Mouse (Mus musculus) small intestine, adult 2 months (tissue): ENCODE data around the gene Ppfia3. TPM values are rescaled to one million over a fixed set of nuclear protein-coding genes. Genes with fewer than 3 reads are reported as not detected.
"Not testable (repeated sequence)": the region's sequence is repeated elsewhere in the genome, so short reads cannot be mapped to it uniquely, and the experiment has no call there.

Source experiments
- H3K27ac ChIP-seq: fragments of 200-500 bp; 2 replicates; pipeline ENCODE4 v1.5.1; 2012; ENCODE audit warnings: low read depth, low read length, control low read depth, inconsistent platforms; ENCODE audit not compliant: insufficient read depth
- H3K27me3 ChIP-seq: fragments of 200-500 bp; 2 replicates; pipeline ENCODE4 v1.6.1; 2012; ENCODE audit warnings: mild to moderate bottlenecking, moderate library complexity, low read length, inconsistent platforms; ENCODE audit not compliant: control insufficient read depth, insufficient read depth
- H3K36me3 ChIP-seq: fragments of 200-500 bp; 2 replicates; pipeline ENCODE4 v1.6.1; 2012; ENCODE audit warnings: mild to moderate bottlenecking, low read length, control low read depth, inconsistent platforms; ENCODE audit not compliant: control insufficient read depth, insufficient read depth
- H3K4me1 ChIP-seq: fragments of 200-500 bp; 2 replicates; pipeline ENCODE4 v1.6.1; 2012; ENCODE audit warnings: low read length, inconsistent platforms, mixed read lengths; ENCODE audit not compliant: control insufficient read depth, insufficient read depth, insufficient read length
- H3K4me3 ChIP-seq: fragments of 200-500 bp; 2 replicates; pipeline ENCODE4 v1.5.1; 2012; ENCODE audit warnings: low read depth, mild to moderate bottlenecking, control low read depth, inconsistent platforms, low read length, moderate library complexity
- CTCF ChIP-seq: fragments of 200-500 bp; IDR thresholded peaks from 2 replicates; pipeline ENCODE4 v1.5.1; 2012; ENCODE audit warnings: low read depth, mild to moderate bottlenecking, control low read depth, inconsistent platforms, low read length, moderate library complexity, mixed read lengths; ENCODE audit not compliant: insufficient replicate concordance, insufficient read length; ENCODE audit errors: extremely low read depth
- POLR2A ChIP-seq: fragments of 200-500 bp; IDR thresholded peaks from 2 replicates; pipeline ENCODE4 v1.6.1; 2012; ENCODE audit warnings: low read depth, mild to moderate bottlenecking, control low read depth, inconsistent platforms, low read length, moderate library complexity
- WGBS: fragments of 180-500 bp; shearing (Covaris S2); methylation state at CpG from one replicate; pipeline ENCODE4 v1.1.7; 2018; 5-methylcytosine and 5-hydroxymethylcytosine counted together
- polyA plus RNA-seq: library from polyadenylated mRNA; depleted of rRNA; stranded (reverse); fragments of >200 nt; gene quantifications from 2 replicates; pipeline ENCODE4 v1.2.3, GENCODE M21; 2012

Gene Ppfia3
- polyA plus RNA-seq, 1 experiment, result 63.9 TPM

DNA sequence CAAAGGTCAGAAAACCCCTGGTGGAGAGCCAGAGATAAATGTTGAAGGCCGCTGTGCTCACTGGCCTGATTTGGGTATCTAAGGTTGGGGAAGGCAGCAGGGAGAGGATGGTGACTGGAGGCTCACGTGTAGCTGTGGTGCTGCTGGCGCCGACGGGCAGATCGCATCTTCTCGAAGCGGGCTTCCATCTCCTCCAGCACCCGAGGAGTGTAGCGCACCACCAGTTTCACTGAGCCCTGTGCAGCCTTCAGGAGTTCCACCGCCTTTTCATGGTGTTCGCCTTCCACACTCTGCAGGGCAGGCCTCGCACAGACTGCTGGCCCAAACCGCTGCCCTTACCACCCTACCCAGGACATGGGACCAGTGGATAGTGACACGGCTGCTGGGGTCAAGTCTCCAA, 1.4 kb upstream of the Ppfia3 start:
- TF ChIP-seq POLR2A (no peak), CTCF (no peak)

DNA sequence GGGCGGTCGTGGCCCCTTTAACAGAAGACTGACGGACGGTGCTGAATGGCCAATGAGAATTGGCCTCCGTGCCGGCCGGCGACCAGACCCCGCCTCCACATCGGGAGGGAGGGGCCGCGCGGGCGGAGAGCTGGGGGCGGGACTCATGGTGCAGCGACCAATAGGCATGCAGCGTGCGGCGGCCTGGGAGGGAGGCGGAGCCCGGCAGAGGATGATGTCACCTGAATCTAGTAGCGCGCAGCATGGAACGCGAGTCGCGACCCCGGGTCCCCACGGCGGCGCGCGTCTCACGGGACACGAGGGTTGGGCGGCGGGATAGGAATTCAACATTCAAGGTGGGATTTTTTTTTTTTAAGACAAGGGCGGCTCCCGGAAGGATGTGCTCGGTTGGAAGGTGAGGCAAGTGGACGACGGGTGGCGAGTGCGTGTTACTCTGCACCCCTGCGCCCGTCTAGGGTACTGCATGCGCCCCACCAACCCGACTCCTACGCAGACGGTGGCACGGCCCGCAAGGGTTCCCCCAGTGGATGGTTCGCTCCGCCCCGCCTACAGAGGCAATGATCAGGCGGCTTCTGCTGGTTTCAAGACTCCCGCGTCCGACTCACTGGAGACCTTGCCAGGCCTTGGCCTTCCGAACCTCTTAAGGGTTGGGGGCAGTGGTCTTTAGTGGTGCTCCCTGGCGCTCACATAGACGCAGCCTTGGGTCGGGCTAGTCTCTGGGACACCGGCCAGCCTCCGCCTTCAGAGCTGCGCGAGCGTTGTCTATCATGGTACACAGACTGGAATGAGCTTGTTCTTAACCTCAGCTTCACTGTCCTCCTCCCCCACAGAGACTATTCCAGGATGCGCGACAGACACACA, 431 bp upstream of the Ppfia3 start:
- Histone ChIP-seq H3K4me1 (peaks cover 25% of the 10 kb centered on the region), H3K36me3 (no peaks in the 10 kb centered on the region), H3K27me3 (peaks cover 30% of the 10 kb centered on the region), H3K4me3 (peak overlapping the region; percentile 72), H3K27ac (peak overlapping the region; percentile 11; the same call in 1 of the 2 replicates)
- WGBS, result under 1% methylated on average over 70 of the region's 70 CpGs
- TF ChIP-seq CTCF, result peak; percentile 59
- no peak; the same call in 1 of the 2 replicates for TF ChIP-seq POLR2A

More for the DNA sequence above, 1.4 kb upstream of the Ppfia3 start:
- Histone ChIP-seq H3K27me3 (peaks cover 23% of the 10 kb centered on the region), H3K36me3 (no peaks in the 10 kb centered on the region), H3K27ac (no peak overlapping the region), H3K4me1 (peaks cover 23% of the 10 kb centered on the region), H3K4me3 (no peak overlapping the region)
- WGBS, result 87% methylated on average over 15 of the region's 15 CpGs

DNA sequence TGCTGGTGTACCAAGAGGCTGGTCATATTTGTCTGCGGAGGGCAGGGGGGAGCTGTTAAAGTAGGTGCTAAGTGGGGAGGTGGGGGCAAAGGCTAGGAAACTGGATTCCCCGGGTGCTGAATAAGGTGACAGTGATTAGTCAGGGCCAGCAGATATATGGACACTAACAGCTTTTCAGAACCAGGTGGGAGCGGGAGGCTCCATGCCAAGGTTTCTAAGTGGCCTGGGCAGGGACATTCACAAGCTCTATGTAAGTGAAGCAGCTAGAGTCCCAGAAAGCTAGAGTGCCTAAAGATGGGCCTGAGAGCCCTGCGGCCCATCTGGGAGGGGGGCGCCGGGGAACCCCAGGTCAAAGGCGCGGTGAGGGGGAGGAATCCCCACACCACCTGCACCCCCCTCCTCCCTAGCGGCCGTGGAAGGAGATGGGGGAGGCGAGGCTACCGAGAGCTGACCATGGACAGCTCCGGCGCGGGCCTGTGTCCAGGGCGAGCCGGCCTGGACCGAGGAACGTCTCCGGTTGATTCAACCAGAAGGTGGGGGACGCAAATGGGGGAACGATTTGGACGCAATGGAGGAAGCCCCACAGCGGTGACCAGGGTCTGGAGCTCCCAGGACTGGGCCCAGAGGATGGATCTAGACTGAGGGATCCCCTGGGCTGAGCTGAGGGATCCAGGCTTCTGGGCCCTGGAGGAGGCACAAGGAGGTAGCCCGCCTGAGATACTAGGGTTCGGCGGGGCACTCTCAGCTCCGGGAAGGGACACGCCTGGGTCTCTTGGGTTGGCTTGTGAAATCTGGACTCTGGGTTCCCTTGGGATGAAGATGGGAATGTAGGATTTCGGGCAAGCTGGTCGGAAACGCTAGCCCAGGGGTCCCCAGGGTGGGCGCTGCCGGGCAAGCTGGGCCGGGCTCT, 822 bp downstream of the Ppfia3 start:
- Histone ChIP-seq H3K27ac (no peak overlapping the region), H3K27me3 (peaks cover 39% of the 10 kb centered on the region), H3K4me1 (peaks cover 34% of the 10 kb centered on the region), H3K4me3 (peak overlapping the region; percentile 63), H3K36me3 (no peaks in the 10 kb centered on the region)
- 9% methylated on average over 35 of the region's 35 CpGs for WGBS
- TF ChIP-seq CTCF (no peak), POLR2A (no peak)

DNA sequence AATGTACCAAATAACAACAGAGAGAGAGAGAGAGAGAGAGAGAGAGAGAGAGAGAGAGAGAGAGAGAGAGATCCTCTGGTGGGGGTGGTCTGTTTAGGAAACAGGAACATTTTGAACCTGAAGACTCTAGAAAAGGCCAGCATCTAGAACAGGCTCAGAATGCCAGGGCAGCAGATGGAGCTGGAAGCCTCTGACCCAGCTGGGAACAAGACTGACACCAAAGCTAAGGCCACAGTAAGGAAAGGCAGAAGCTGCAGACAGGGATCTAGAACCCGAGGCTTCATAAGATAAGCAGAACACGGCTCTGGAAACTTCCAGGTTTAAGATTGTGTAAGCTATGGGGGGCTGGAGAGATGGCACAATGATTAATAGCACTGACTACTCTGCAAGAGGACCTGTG, 2.8 kb downstream of the Ppfia3 start:
- H3K27ac ChIP-seq, result no peak overlapping the region
- H3K4me3 ChIP-seq, result no peak overlapping the region
- H3K36me3 ChIP-seq, result no peaks in the 10 kb centered on the region
- WGBS, result 73% methylated on average over 2 of the region's 2 CpGs
- H3K4me1 ChIP-seq, result peaks cover 23% of the 10 kb centered on the region
- H3K27me3 ChIP-seq, result peaks cover 37% of the 10 kb centered on the region
- TF ChIP-seq CTCF (no peak), POLR2A (no peak)

DNA sequence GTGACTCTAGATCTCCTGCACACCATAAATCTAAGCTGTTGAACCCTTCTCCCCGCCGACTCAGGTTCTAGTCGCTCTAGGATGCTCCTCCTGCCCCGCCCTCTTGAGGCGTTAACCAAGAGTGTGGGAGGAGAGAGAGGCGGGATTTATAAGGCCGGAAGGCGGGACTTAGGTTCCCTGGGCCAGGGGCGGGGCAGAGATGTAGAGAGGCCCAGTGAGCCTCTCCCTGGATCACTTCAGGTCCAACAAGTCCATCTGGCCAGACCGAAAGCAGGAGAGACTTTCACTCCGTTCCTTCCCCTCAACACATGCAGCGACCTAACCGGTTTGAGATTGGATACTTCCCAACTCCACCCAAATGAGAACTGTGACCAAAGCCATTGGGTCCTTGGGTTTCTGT, 4.0 kb downstream of the Ppfia3 start:
- no peak overlapping the region for H3K4me3 ChIP-seq
- peaks cover 23% of the 10 kb centered on the region for H3K4me1 ChIP-seq
- TF ChIP-seq POLR2A (no peak), CTCF (no peak)
- H3K27me3 ChIP-seq, result peaks cover 35% of the 10 kb centered on the region
- no peak overlapping the region for H3K27ac ChIP-seq
- H3K36me3 ChIP-seq, result no peaks in the 10 kb centered on the region
- WGBS, result 3% methylated on average over 13 of the region's 13 CpGs

DNA sequence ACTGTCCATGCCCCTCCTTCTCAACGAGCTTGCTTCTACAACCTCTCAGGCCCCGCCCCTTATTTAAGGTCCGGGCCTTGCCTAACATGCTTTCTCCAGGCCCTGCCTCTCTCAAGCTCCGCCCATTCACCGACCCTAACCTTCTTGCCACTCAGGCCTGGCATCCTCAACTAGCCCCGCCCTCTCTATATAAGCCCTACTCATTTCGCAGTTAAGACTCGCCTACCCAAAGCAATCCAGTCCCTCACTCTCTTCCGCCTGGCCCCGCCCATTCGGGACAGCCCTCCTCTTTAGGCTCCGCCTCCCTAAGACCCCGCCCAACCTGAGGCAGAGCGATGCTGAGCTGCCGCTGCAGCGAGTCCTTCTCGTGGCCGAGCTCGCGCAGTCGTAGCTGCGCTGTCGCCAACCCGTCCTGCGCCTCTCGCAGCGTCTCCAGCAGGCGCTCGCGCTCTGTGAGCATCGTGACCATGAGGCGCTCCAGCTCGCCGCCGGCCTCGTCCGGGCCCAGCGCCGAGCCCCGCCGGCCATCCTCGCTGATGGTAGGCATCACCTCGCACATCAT, 5.5 kb downstream of the Ppfia3 start:
- peak overlapping the region; percentile 41 for H3K4me3 ChIP-seq
- H3K4me1 ChIP-seq, result peaks cover 14% of the 10 kb centered on the region
- WGBS, result 1% methylated on average over 43 of the region's 43 CpGs
- no peaks in the 10 kb centered on the region for H3K36me3 ChIP-seq
- TF ChIP-seq CTCF (no peak), POLR2A (peak; percentile 29; the same call in 1 of the 2 replicates)
- H3K27ac ChIP-seq, result no peak overlapping the region
- peaks cover 30% of the 10 kb centered on the region for H3K27me3 ChIP-seq

DNA sequence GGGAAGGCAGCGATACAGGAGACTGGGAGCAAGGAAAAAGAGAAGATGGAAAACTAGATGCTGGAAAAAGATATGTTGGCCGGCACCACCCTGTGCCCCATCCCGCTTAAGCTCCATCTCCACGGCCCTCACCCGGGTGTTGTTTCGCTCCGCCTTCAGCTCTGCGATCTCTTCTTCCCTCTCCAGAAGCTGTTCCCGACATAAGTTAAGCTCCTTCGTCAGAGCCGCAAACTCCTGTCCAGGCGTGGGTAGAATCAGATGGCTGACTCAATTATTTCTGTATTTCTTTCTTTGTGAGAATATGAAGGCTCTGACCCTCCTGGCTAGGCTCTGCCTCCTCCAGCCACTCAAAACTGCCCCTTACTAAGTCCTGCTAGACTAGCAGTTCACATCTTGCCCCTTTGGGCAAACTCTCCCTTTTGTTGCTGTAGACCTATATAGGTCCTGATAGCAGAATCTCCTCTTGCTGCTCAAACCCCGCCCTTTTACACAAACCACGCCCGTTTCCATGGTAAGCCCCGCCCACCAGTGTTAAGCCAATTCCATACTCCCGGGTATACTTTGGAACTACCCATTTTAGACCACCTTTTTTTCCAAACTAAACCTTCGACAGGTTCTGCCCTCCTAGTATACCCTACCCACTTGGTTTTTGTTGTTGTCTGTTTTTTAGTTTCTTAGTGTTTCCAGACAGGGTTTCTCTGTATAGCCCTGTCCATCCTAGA, 6.3 kb downstream of the Ppfia3 start:
- H3K27me3 ChIP-seq, result peaks cover 25% of the 10 kb centered on the region
- no peak overlapping the region for H3K27ac ChIP-seq
- peaks cover 11% of the 10 kb centered on the region for H3K4me1 ChIP-seq
- no peak for TF ChIP-seq CTCF
- no peak for TF ChIP-seq POLR2A
- H3K36me3 ChIP-seq, result no peaks in the 10 kb centered on the region
- WGBS, result 37% methylated on average over 18 of the region's 18 CpGs
- H3K4me3 ChIP-seq, result no peak overlapping the region

DNA sequence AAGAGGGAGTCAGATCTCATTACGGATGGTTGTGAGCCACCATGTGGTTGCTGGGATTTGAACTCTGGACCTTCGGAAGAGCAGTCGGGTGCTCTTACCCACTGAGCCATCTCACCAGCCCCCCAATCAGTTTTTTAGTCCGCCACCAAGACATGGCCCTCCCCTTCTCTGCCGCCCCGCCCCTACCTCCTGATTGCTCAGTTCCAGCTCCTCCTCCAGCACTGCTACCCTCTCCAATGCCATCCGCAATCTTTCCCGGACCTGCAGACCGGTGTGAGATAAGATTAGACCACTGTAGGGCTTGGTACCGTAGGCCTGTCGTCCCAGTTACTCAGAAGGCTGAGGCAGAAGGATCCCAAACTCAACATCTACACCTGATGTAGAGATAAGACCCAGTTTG, 7.7 kb downstream of the Ppfia3 start:
- H3K27ac ChIP-seq, H3K36me3 ChIP-seq, H3K4me3 ChIP-seq: not testable (repeated sequence)
- H3K4me1 ChIP-seq, result peaks cover 11% of the 10 kb centered on the region
- peaks cover 25% of the 10 kb centered on the region for H3K27me3 ChIP-seq
- WGBS, result 47% methylated on average over 11 of the region's 11 CpGs
